Mouse (Mus musculus) megakaryocyte, embryonic 14.5 days (primary cell): ENCODE measurements around the gene Pck2.

ENCODE experiments used
- FLI1 ChIP-seq: IDR thresholded peaks from 2 replicates; pipeline ENCODE4 v1.6.1; 2012; ENCODE audit warnings: low read length, inconsistent platforms, mixed read lengths
- GATA1 ChIP-seq: IDR thresholded peaks from 3 replicates; pipeline ENCODE4 v1.6.1; 2012; ENCODE audit warnings: mixed read lengths, low read length, inconsistent platforms, borderline replicate concordance

DNA sequence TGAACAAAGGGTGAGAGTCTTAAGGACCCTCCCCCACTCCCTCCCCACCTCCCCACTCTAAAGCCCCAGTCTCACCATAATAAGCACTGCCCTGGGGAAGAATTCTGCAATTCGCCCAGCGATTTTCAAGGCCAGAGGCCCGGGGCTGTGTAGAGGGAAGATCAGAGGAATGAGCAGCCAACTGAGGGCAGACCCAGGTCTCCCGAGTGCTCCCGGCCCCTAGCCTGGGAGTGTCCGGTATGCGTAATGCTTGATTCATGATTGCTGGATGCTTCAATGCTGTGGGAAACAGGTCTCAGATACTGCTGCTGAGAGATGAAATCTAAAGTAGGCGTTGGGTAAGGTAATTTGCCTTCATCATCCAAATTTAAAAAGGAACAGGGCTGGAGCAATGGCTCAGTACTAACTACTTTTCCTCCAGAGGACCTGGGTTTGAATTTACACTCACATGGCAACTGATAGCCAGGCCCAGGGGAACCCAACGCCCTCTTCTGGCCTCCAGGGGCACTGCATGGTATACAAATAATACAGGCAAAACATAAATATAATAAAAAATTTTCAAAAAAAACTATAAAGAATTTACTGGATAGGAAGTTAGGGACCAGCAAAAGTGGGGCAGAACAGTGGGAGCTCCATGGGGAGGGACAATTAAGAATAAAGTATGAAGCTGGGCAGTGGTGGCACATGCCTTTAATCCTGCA, 42.1 kb downstream of the Pck2 start:
- TF ChIP-seq FLI1 (no peak), GATA1 (no peak)
